Mouse (Mus musculus) adrenal gland, postnatal 0 days (tissue): ENCODE data around the gene Gm16430. TPM values are rescaled to one million over a fixed set of nuclear protein-coding genes. Genes with fewer than 3 reads are reported as not detected.

Source experiments
- polyA plus RNA-seq: library from polyadenylated mRNA; unstranded; fragments of >200 nt; fragmentation: Nextera tagmentation; extraction: Ambion mirVana; gene quantifications from 2 replicates; pipeline ENCODE4 v1.2.1, GENCODE M21; 2015

The Gm16430 gene
- not detected in 2 replicates for polyA plus RNA-seq

GRCm38 (mm10) chrX:54621911-54622310, at the start of gene Gm16430:
Gm16430 (plus strand) TSS chrX:54622211.

Other genes with a start within 250 kb of the Gm16430 start
- gene Gm16405, start 91.0 kb upstream of the Gm16430 start, polyA plus RNA-seq = not detected in 2 replicates